Mouse (Mus musculus) brain, embryonic 14.5 days (tissue): ENCODE measurements at regions not wholly inside any gene's neighbourhood (a gene's known extent, or its start where the extent isn't known, plus 50 kb on each side); places are given as distances from the start of the nearest gene placed in this dataset.

Experiments
- CTCF ChIP-seq: fragments of 200-500 bp; IDR thresholded peaks from 2 replicates; pipeline ENCODE4 v1.5.1; 2012; ENCODE audit warnings: inconsistent platforms, mild to moderate bottlenecking, moderate library complexity, borderline replicate concordance; ENCODE audit not compliant: insufficient read depth, insufficient read length; ENCODE audit errors: extremely low read depth
- POLR2A ChIP-seq: fragments of 200-500 bp; IDR thresholded peaks from 2 replicates; pipeline ENCODE4 v1.6.1; 2012; ENCODE audit warnings: mild to moderate bottlenecking, inconsistent platforms, borderline replicate concordance; ENCODE audit not compliant: poor library complexity, insufficient read depth, insufficient read length, severe bottlenecking; ENCODE audit errors: extremely low read depth

GRCm38 (mm10) chr3:147092188-147093075, 240.3 kb downstream of the Ttll7 start:
- peak; percentile 51; the same call in 1 of the 2 replicates for TF ChIP-seq CTCF
- TF ChIP-seq POLR2A, result no peak
